Mouse (Mus musculus) monocyte, adult 5-6 weeks (primary cell): ENCODE data around the gene Ctcf. TPM values are rescaled to one million over a fixed set of nuclear protein-coding genes. Genes with fewer than 3 reads are reported as not detected.
A peak's percentile ranks its signal among the peaks of the same experiment; 100 is the strongest.

Source experiments
- ATAC-seq: fragments of 153-309, 156-312 bp; replicated peaks from 2 replicates; pipeline ENCODE4 v1.8.0; 2017; ENCODE audit warnings: mild to moderate bottlenecking; ENCODE audit not compliant: low TSS enrichment, insufficient number of reproducible peaks, severe bottlenecking, poor library complexity, low FRiP score
- total RNA-seq: library from RNA; stranded (forward); fragments of 200-1000, 200-491, 200-594 nt; gene quantifications from 3 replicates; pipeline ENCODE4 v1.2.3, GENCODE M21; 2017

Ctcf gene
- total RNA-seq, 1 experiment from 2014 or later, result 91.9 TPM

GRCm38 (mm10) chr8:105714139-105714538 is 77.8 kb downstream of the Ctcf start:
- peak; percentile 76 for ATAC-seq

- no peak for ATAC-seq
These were observed 78.7 kb downstream of the Ctcf start for GRCm38 (mm10) chr8:105715042-105715441.

- ATAC-seq, result no peak
These were observed 80.1 kb downstream of the Ctcf start for GRCm38 (mm10) chr8:105716302-105716945.

- no peak for ATAC-seq
These were observed 83.3 kb downstream of the Ctcf start for GRCm38 (mm10) chr8:105719637-105720036.

- ATAC-seq, result no peak
These were observed 86.5 kb downstream of the Ctcf start for GRCm38 (mm10) chr8:105722861-105723260.

GRCm38 (mm10) chr8:105725726-105726125 is 89.4 kb downstream of the Ctcf start:
- ATAC-seq, result no peak

GRCm38 (mm10) chr8:105727397-105728124 is 91.2 kb downstream of the Ctcf start:
- no peak for ATAC-seq

GRCm38 (mm10) chr8:105732186-105732585 is 95.8 kb downstream of the Ctcf start:
- ATAC-seq, result no peak

Other genes starting within 250 kb of the Ctcf start
- 0.32 TPM in 1 of 3 replicates, not detected in the others for gene Kctd19, start 223.1 kb upstream of the Ctcf start, total RNA-seq
- gene Lrrc36, start 223.0 kb upstream of the Ctcf start, total RNA-seq, result not detected in 3 replicates
- 164 to 258 TPM (median 248 TPM) in 3 replicates for gene Tppp3, start 165.0 kb upstream of the Ctcf start, total RNA-seq
- 0.43 to 0.49 TPM (median 0.48 TPM) in 3 replicates for gene Zdhhc1, start 139.7 kb upstream of the Ctcf start, total RNA-seq
- not detected in 3 replicates for gene Hsd11b2, start 117.8 kb upstream of the Ctcf start, total RNA-seq
- 62.8 to 77.2 TPM (median 68.8 TPM) in 3 replicates for gene Atp6v0d1, start 70.5 kb upstream of the Ctcf start, total RNA-seq
- gene Ripor1, start 31.3 kb upstream of the Ctcf start, total RNA-seq, result 0.64 to 6.4 TPM (median 1.2 TPM) in 3 replicates
- 3.6 to 4.9 TPM in 2 of 3 replicates, not detected in the other for gene Agrp, start 825 bp downstream of the Ctcf start, total RNA-seq
- gene Carmil2, start 49.7 kb downstream of the Ctcf start, total RNA-seq, result 1.7 to 3.9 TPM (median 2.4 TPM) in 3 replicates
- gene Acd, start 64.5 kb downstream of the Ctcf start, total RNA-seq, result 8.7 to 25.2 TPM (median 9.7 TPM) in 3 replicates
- 21.3 to 28.7 TPM (median 21.4 TPM) in 3 replicates for gene Pard6a, start 64.6 kb downstream of the Ctcf start, total RNA-seq
- not detected in 3 replicates for gene 4933405L10Rik, start 71.1 kb downstream of the Ctcf start, total RNA-seq
- gene Enkd1, start 71.6 kb downstream of the Ctcf start, total RNA-seq, result 0.43 to 1.6 TPM in 2 of 3 replicates, not detected in the other
- 0.21 to 2.7 TPM in 2 of 3 replicates, not detected in the other for gene Gfod2, start 122.1 kb downstream of the Ctcf start, total RNA-seq
- gene Ranbp10, start 190.8 kb downstream of the Ctcf start, total RNA-seq, result 11.8 to 19.7 TPM (median 13.0 TPM) in 3 replicates
- 0.19 TPM in 1 of 3 replicates, not detected in the others for gene Tsnaxip1, start 191.2 kb downstream of the Ctcf start, total RNA-seq
- 3.6 to 7.3 TPM (median 5.4 TPM) in 3 replicates for gene Cenpt, start 216.7 kb downstream of the Ctcf start, total RNA-seq
- 12.3 to 21.2 TPM (median 20.9 TPM) in 3 replicates for gene Thap11, start 218.6 kb downstream of the Ctcf start, total RNA-seq
- gene Nutf2, start 224.0 kb downstream of the Ctcf start, total RNA-seq, result 20.2 to 38.8 TPM (median 28.6 TPM) in 3 replicates
- gene Edc4, start 244.3 kb downstream of the Ctcf start, total RNA-seq, result 29.2 to 48.9 TPM (median 46.8 TPM) in 3 replicates